Mouse (Mus musculus) kidney, postnatal 4 days (tissue): Measurements from ENCODE around the gene Eml5.

ENCODE experiments used
- DNase-seq, 2 experiments: peaks; one replicate each; pipeline ENCODE4 v3.0.0; 2021; ENCODE audit warnings: mixed read lengths in 2 of 2

The Eml5 gene

DNA sequence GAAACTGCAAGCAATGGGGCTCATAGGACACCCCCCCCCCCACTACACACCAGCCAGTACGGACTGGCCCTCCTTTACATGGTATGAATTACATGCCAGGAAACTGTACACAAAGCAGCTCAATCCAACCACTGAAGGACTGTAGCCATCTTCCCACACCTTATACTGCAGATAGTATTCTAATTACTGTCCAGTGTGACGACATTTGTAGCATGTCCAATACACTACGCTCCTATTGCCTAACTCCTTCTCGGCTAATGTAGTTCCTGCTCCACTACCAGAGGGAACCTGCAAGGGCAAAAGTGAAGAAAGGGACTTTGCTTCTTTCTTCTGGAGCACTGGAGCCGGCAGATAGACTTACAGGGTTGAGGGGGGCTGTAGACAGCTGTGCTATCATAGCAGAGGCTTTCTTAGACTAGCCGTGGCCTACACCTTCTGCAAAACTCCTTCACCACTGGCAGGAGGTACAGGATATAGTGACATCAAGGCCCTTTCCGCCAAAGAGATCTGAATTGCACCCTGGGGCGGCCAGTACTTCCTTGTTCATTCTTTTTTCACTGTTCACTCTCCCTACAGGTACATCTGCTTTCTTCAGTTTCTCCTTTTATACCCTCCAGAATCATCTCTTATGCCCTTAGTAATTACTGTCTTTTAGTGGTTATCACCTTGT, 68.2 kb downstream of the Eml5 start:
- DNase-seq = no peak

DNA sequence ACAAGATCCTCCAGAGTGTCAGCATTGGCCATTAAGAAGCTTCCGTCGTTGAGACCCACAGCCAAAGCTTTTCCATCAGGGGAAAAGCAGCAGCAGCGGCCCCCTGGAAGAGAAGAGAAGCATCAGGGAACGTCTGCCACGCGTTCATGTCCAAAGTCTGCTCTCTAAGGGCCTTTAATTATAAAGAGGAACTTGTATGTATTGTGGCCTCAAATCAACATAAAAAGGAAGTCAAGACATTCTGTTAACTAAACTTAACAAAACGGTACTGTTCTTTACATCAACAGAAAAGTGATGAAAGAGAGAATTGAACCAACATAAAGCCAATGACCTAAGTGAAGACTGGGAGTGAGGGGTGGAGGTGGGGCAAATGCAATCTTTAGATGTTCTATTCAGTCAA, 70.2 kb downstream of the Eml5 start:
- no peak for DNase-seq

DNA sequence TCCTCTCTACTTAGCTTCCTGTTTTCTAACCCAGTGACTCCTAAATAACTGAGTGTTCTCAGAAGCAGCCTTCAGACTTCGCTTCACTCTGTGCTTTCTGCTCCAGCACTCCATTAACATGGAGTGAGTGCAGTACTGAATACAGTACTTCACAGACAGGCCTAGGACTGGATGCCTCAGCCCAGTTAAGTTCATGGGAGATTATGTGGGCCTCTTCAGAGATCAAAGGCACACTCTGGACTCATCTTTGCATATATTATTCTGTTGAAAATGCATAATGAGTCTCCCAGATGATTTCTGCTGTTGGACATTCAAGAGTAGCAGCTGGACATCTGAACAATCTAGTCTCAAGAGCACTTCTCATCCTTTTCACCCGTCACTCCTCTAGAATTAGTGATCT, 80.5 kb downstream of the Eml5 start:
- no peak for DNase-seq

DNA sequence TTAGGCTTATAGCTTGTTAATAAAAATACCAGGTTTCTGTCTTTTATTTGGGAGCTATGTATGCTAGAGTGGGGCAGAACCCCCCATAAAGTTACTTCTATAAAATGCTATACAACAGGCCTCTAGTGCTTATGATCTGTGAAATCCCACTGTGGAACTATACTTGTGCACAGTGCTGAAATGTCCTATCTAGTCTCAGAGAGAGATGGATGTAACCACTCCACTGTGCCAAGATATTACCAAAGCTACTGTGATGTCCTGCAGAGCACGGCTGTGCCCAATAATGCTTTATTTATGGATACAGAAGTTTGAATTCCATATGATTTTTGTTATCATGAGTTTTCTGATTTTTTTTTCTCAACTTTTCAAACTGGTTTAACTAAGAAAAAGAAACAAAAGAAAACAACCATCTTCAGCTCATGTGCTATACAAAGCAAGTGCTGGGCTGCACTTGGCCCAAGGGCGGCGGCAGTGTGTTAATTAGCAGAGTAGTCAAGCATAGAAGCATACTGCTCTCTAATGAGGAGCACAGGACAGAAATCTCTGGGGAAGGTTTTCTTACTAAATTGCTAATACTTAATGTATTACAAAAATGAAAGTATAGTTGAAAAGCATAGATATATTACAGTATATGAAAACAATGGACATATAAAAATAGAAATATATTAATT, 97.1 kb downstream of the Eml5 start:
- peak in 1 of 2 experiments; percentile 10 for DNase-seq

DNA sequence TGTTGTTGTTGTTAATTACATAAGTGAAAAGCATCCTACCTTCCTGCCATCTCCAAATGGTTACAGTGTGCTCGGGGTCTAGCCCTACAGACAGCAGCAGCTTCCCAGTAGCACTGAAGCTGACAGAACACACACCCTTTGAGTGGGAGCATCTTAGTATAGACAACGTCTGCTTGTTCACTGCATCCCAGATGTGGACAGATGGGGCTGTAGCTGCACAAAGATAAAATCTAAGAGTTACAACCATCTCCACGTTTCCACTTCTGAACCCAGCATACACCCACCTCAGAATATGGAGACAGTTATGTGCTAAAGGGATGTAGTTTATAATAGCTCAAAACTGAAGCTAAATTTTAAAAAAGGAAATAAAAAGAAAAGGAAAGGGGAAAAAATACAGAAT, 99.0 kb downstream of the Eml5 start:
- DNase-seq = no peak

DNA sequence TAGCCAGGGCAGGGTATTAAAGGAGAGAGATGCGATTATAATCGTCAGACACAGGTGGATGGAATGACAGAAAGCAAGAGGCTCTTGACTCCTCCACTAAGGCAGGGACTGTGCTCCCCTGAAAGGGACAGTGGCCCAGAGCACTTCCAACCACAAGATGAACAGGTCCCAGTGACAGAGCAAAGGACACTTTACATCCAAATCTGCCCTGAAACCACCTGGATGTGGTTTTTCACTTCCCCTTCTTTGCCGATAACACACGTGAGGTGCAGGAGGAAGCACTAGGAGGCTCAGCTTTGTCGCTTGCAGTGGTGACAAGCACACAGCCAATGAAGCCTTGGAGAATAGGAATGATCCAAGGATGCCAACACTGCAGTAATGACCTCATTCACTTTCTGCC, 101.0 kb downstream of the Eml5 start:
- no peak for DNase-seq

DNA sequence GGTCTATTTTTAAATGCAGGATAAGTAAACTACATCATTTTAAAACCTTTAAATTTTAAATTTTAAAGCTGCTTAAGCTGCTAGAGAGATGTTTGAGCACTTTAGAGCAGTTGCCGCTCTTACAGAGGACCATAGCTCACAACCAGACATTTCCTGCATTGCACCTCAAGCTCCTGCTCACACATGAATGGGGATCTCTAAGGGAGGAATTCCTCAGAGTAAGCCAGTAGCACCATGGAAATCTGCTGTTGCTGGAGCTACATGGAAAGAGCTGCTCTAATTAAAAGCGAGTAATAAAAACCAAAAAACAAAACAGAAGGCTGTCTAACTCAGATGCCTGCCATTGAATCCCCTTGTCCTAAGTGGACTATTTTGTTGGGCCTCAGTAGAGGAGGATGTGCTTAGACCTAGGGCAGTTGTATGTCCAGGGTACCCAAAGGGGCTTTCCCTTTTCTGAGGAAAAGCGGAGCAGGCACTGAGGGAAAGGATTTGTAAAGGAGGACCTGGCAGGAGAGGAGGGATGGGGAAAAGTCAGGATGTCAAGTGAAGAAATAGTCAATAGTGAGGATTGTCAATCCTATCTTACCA, 105.5 kb downstream of the Eml5 start:
- no peak for DNase-seq

DNA sequence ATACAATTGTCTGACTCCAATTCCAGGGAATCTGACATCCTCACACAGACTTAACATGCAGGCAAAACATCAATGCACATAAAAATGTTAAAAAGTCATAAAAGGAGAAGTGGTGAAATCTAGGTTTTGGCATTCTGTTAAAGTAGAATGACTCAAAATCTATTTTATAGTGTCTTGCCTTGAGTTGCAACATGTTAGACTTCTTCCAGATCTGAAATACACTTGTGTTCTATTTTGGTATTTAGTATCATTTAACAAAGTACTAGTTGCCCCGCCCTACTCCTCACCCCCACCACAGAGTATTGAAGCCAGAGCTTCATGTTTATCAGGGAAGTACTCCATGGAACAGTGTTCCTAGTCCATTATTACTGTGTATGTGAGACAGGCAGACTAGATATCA, 117.0 kb downstream of the Eml5 start:
- no peak for DNase-seq

DNA sequence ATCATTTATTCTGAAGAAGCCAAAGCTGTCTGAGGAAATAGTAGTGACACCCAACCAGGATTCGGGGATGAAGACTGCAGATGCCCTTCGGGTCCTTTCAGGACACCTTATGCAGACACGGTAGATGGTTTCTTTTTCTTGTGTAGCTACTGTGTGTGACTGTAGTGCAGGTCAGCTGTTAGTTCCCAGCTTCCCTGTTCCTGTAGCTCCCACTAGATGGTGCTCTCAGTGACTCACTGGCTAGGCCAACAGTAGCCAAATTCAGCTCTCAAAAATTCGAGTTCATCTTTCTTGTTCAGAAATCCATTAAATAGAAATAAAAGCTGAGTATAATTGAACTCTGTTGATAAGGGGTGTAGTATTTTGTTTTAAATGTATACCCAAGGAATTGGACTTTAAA, 122.1 kb downstream of the Eml5 start:
- DNase-seq = peak; percentile 15 to 28

DNA sequence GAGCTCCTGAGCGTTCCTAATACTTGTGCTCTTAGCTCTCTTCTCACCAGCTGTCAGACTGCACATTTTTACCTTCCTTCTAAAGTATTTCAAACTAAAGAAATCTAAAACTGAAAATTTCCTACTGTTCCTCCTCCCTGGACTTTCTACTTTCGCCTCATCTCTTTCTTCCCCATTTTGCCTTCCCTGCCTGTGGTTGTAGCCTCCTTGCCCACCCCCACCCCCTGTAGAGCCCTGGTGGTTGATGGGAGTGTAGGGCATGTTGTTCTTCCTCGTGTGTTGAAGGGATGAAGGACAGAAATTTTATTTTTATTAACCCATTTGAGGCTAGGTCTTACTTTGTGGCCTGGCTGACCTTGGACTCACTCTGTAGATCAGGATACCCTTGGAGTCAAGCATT, 123.8 kb downstream of the Eml5 start:
- DNase-seq = no peak

DNA sequence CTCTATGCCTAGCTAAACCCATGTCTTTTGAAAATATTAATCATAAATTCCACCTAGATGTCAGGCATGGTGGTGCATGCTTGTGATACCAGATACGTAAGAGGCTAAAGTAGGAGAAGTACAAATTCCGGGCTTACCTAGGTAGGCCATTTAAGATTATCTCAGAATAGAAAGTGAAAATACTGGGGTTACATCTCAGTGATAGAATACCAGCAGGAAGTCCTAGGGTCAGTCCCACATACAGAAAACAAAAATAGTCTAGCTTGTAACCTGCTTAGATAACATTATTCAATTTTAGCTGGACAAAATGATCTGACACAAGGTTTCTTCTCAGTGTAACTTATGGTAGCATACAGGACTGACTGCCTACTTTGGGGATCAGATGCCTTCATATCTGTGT, 135.0 kb downstream of the Eml5 start:
- no peak for DNase-seq

DNA sequence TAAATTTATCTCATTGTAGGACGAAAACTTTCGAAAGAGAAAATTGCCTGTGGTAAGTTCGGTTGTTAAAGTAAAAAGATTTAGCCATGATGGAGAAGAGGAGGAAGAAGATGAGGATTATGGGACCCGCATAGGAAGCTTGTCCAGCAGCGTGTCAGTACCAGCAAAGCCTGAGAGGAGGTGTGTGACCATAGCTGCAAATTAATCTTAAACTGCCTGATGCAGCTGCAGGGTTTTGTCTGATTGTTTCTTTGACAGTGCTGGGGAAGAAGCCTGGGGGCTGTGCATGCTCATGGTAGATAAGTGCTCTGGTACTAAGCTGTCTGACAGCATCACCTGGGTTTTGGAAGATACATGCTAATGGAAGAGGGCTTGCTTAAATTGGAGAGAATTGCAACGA, 141.6 kb downstream of the Eml5 start:
- no peak for DNase-seq

DNA sequence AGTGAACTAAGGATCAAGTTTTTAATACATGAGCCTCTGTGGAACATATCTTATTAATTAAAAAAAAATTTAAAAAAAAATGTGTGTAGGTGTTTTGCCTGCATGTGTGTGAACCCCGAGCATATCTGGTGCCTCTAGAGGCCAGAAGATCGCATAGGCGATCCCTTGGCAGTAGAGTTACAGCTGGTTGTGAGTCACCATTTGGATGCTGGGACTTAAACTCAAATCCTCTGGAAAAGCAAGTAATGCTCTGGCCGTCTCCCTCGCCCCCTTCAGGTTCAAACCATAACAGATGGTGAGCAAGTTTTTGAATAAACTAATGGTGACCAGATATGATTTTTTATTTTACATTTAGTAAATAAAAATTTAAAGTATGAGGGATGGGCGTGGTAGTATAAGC, 143.6 kb downstream of the Eml5 start:
- DNase-seq = no peak

DNA sequence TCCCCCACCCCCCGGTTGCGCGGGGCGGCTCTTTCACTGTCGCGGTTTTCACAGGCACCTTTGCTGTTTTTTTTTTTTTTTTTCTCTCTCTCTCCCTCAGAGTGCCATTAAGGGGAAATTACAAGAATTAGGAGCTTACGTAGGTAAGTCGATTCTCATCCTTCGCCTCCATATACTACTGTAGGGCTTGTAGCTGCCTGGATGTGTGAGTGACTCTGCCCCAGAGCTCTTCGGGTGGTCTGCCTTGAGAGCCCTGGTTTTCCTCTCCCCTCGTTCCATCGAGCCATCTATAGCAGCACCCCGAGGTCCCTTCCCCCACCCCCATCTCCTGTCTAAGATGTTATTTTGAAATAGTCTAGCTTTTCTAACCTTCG, 153.9 kb downstream of the Eml5 start:
- peak; percentile 13 to 36 for DNase-seq

DNA sequence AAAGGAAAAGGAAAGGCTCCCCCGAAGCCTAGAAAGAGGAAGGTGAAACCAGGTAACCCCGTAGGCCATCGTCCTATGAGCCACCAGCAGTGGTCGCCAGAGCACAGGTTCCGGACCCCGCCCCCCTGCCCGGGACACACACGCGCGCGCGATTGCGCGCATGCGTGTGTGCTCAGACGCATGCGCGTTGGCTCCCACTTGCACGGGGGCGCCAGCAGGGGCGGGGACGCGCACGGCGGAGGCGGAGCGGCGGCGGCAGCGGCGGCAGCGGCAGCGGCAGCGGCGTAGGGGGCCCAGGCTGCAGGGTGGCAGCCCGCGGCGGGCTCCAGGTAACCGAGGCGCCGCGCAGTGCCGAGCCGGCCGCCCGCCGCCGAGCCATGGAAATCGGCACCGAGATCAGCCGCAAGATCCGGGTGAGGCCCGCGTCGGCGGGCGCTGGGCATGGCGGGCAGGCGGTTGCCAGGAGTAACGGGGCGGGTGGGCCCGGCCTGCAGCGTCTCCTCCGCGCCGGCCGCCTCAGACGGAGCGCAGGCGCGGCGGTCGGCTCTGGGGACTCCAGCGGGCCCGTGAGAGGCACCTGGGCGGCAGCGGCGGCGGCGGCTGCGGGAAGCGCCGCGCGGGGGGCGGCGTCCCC, 154.4 kb downstream of the Eml5 start, which contains the start of gene Zc3h14:
TSS of gene Zc3h14 (plus strand) at position 219 of the 634 bp plus-strand sequence.
- peak; percentile 95 to 97 for DNase-seq

DNA sequence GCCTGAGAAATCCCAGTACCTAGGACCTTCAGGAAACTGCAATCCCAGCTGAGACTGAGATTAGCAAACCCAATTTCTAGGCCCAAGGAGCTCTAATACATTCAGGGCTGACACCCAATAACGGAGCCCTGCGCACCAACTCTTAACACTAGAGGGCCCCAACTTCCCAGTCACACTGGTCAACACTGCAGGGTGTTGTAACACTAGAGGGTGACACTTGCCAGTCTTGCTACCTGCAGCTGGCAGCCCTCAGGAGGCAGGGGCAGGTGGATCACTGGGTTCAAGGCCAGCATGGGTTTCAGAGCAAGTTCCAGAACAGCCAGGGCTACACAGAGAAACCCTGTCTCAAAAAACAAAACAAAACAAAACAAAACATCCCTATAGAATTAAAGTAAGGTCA, 155.2 kb downstream of the Eml5 start:
- peak; percentile 69 to 78 for DNase-seq

DNA sequence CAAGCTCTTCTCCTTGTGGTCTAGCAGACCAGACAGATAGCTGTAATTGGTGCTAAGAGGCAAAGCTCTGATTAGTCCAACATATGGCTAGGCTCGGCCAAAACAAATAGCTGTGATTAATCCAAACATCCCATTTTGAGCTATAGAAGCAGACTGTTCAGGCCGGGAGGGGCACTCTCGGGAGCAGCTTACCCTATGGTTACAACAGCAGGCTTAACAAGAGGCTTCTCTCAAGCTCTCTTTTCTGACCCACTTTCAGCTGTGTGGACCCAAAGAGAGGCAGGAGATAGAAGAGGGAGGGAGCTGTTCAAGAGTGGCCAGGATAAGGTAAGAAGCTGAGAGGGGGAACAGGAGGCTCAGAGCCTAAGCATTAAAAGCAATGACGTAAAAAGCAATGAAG, 155.7 kb downstream of the Eml5 start:
- DNase-seq = no peak

DNA sequence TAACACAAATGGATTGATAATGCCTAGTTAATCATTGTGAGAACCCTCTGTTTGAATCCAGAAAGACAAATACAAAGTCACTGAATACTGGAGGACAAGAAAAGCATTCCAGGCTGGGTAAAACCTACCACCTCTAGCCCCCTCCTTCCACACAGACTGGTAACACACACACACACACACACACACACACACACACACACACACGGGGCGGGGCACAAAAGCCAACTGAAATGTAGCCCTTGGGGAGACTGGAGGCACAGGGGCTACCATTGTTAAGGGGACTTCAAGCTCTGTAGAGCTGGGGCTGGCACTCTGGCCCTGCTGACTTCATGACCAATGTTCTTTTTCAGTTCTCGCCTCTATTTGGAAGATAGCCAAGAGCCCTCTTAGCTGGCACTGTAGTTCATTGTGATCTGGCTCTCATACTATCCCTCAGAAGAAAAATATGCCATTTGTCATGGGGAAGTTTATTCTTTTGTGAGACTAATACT, 160.2 kb downstream of the Eml5 start:
- no peak for DNase-seq

DNA sequence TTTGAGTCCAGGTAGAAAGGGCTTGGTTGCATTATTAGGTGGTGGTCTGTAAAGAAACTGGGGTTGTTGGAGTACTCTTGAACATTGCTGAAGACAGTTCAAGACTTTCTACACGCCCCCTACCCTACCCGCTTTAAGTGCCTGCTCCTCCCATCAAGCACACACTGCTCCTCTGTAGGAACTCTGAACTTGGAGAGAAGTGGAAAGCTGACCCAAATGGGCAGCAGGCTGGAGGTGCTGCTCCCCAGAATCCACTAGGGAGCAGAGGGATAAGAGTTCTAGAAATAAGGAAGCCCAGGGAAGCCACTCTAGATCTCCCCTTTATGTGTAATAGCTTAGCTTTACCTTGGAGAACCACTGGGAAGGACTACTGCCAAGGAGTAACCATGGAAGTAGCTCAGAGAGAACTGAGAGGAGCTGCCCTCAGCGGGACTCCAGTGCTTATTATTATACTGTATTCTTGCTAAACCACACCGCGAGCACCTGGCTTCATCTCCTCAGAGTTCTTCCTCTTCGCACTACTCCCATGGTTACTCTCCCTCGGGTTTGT, 163.4 kb downstream of the Eml5 start:
- DNase-seq = peak; percentile 18 to 38

DNA sequence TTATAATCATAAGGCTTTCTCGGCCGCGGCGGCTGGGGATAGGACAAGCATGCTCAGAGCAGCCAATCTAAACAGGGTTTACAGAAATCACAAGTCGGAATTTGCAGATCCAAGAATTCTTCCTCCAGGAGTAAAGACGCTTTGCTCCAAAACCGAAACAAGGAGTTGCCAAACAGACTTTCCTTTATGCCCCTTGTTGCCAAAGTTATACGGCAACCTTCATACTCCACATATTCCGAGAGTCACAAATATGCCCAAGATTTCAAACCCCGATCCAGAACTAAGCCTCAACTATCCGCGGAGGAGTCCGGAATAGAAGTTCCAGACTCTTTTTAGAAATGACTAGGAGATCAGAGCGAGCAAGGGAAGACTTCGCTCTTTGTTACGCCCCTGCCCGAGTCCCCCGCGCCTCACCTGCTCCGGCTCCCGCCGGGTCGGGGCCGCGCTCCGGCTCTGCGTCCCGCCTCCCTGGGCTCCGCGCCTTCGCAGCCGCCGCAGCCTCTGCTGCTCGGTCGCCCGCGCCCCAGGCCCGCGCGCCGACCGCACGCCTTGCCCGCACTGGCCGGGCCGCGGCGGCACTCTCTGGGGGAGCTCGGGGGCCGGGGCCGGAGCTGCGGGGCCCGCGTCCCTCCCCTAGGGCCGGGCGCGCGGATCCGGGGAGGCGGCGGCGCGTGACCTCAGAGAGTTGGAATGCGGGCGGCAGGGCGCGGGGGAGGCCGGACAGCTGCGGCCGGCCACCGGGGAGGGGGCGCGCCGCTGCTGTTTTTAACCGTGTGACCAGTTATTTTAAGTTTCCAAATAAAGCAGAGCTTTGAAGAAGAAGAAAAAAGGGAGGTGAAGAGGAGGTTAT, 164.1 kb downstream of the Eml5 start, which contains the start of gene Ptpn21:
TSS of gene Ptpn21 (minus strand) at position 455 of the 850 bp plus-strand sequence.
- DNase-seq = peak; percentile 80 to 87
